Mouse (Mus musculus) ES-Bruce4 (cell line): Measurements from ENCODE around the gene Abhd16b.

Experiments
- CTCF ChIP-seq: IDR thresholded peaks from one replicate; pipeline ENCODE4 v1.8.1; 2011; ENCODE audit warnings: low read depth, low read length
- EP300 ChIP-seq: IDR thresholded peaks from 2 replicates; pipeline ENCODE4 v1.6.1; 2011; ENCODE audit warnings: low read depth, low read length; ENCODE audit not compliant: insufficient read depth
- POLR2A ChIP-seq: IDR thresholded peaks from one replicate; pipeline ENCODE4 v1.8.1; 2011; ENCODE audit warnings: low read length; ENCODE audit not compliant: insufficient read depth

DNA sequence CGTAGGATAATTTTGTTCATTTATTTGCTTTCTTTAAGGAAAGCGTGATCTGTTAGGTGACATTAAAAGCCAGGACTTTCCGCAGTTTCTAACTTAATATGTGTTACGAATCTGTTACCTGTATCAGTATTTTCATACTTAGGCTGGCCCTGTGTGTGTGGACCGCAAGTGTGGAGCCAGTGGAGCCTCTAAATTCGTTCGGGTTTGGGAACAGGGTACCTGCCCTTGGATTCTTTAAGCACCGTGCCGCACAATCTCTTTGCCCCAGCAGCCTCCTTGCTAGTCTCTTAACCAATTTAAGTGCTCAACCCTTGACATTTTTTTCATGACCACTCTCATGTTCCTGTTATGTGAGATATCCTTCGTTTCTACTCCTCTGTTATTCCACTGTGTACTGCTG lies 28.5 kb downstream of the Abhd16b start:
- no peak for TF ChIP-seq CTCF
- TF ChIP-seq EP300: no peak
- TF ChIP-seq POLR2A: no peak
